Mouse (Mus musculus) neural tube, embryonic 11.5 days (tissue): ENCODE measurements around the gene Cep170. TPM values are rescaled to one million over a fixed set of nuclear protein-coding genes. Genes with fewer than 3 reads are reported as not detected.

Source experiments
- ATAC-seq: fragments of 200-750 bp; cut with Nextera tagmentation; 2 replicates; pipeline ENCODE4 v1.8.0; 2017; ENCODE audit warnings: moderate number of reproducible peaks, mild to moderate bottlenecking, moderate TSS enrichment, moderate library complexity; ENCODE audit not compliant: insufficient read depth, low FRiP score, low TSS enrichment
- DNase-seq: peaks from one replicate; pipeline ENCODE4 v3.0.0-alpha.2; 2015; ENCODE audit warnings: low spot score
- H3K27ac ChIP-seq: fragments of 300-500 bp; sonication (generic); 2 replicates; pipeline ENCODE4 v1.5.1; 2014; ENCODE audit warnings: low read depth, mild to moderate bottlenecking, low read length
- H3K27me3 ChIP-seq: fragments of 300-500 bp; sonication (generic); 2 replicates; pipeline ENCODE4 v1.6.1; 2014; ENCODE audit warnings: mild to moderate bottlenecking, low read length, mixed read lengths; ENCODE audit not compliant: control insufficient read depth, insufficient read depth
- H3K36me3 ChIP-seq: fragments of 300-500 bp; sonication (generic); 2 replicates; pipeline ENCODE4 v1.6.1; 2014; ENCODE audit warnings: mild to moderate bottlenecking, low read length, moderate library complexity, mixed read lengths; ENCODE audit not compliant: control insufficient read depth, insufficient read depth
- H3K4me1 ChIP-seq: fragments of 300-500 bp; sonication (generic); 2 replicates; pipeline ENCODE4 v1.6.1; 2014; ENCODE audit warnings: low read length, mixed read lengths; ENCODE audit not compliant: control insufficient read depth, insufficient read depth
- H3K4me2 ChIP-seq: fragments of 300-500 bp; sonication (generic); 2 replicates; pipeline ENCODE4 v1.6.1; 2014; ENCODE audit warnings: low read depth, mild to moderate bottlenecking, moderate library complexity
- H3K4me3 ChIP-seq: fragments of 300-500 bp; sonication (generic); 2 replicates; pipeline ENCODE4 v1.5.1; 2014; ENCODE audit warnings: low read depth, low read length
- H3K9ac ChIP-seq: fragments of 300-500 bp; sonication (generic); 2 replicates; pipeline ENCODE4 v1.6.1; 2014; ENCODE audit warnings: mild to moderate bottlenecking, low read length
- H3K9me3 ChIP-seq: fragments of 300-500 bp; sonication (generic); 2 replicates; pipeline ENCODE4 v1.6.1; 2016; ENCODE audit warnings: low read length; ENCODE audit not compliant: control insufficient read depth
- WGBS: fragments of 180-500 bp; shearing (Covaris S2); extraction: QIAGEN DNeasy Blood & Tissue Kit; methylation state at CpG from one replicate; pipeline ENCODE4 v1.1.7; 2014; 5-methylcytosine and 5-hydroxymethylcytosine counted together
- polyA plus RNA-seq: library from polyadenylated mRNA; unstranded; fragments of >200 nt; fragmentation: Nextera tagmentation; extraction: Ambion mirVana; gene quantifications from 2 replicates; pipeline ENCODE4 v1.2.1, GENCODE M21; 2014

The Cep170 gene
- polyA plus RNA-seq, 1 experiment from 2014 or later, result 86.6 TPM

- no peaks in the 10 kb centered on the region for H3K27me3 ChIP-seq
- DNase-seq (no peak), ATAC-seq (no peak)
- no peaks in the 10 kb centered on the region for H3K9me3 ChIP-seq
- no peak overlapping the region for H3K4me3 ChIP-seq
- 89% methylated on average over 2 of the region's 2 CpGs for WGBS
- no peak overlapping the region for H3K9ac ChIP-seq
- H3K4me1 ChIP-seq, result no peaks in the 10 kb centered on the region; the same call in 1 of the 2 replicates
- H3K27ac ChIP-seq, result no peak overlapping the region
- no peaks in the 10 kb centered on the region for H3K36me3 ChIP-seq
- H3K4me2 ChIP-seq, result no peak overlapping the region
Observed at GRCm38 (mm10) chr1:176818147-176818546, 4.3 kb upstream of the Cep170 start.

- H3K4me1 ChIP-seq, result no peaks in the 10 kb centered on the region; the same call in 1 of the 2 replicates
- H3K27ac ChIP-seq, result no peak overlapping the region
- H3K4me2 ChIP-seq, result no peak overlapping the region
- no peaks in the 10 kb centered on the region for H3K27me3 ChIP-seq
- H3K9ac ChIP-seq, result no peak overlapping the region
- ATAC-seq (no peak), DNase-seq (no peak)
- no peak overlapping the region for H3K4me3 ChIP-seq
- 90% methylated on average over 4 of the region's 4 CpGs for WGBS
- H3K9me3 ChIP-seq, result no peaks in the 10 kb centered on the region
- no peaks in the 10 kb centered on the region for H3K36me3 ChIP-seq
Observed at GRCm38 (mm10) chr1:176816728-176817127, 2.9 kb upstream of the Cep170 start.

- no peaks in the 10 kb centered on the region for H3K9me3 ChIP-seq
- peak within 1 kb of the TSS; percentile 51 for H3K4me2 ChIP-seq
- DNase-seq (peak; percentile 93), ATAC-seq (peak; percentile 93)
- WGBS, result 0% methylated on average over 25 of the region's 25 CpGs
- H3K9ac ChIP-seq, result peak within 1 kb of the TSS; percentile 96
- peak within 1 kb of the TSS; percentile 89 for H3K4me3 ChIP-seq
- H3K27me3 ChIP-seq, result no peaks in the 10 kb centered on the region
- peaks cover 3% of the 10 kb centered on the region for H3K4me1 ChIP-seq
- H3K27ac ChIP-seq, result peak within 1 kb of the TSS; percentile 99
- no peaks in the 10 kb centered on the region for H3K36me3 ChIP-seq
Observed at GRCm38 (mm10) chr1:176814591-176815062, 760 bp upstream of the Cep170 start, which contains the start of gene Sdccag8. Sdccag8 (plus strand) TSS chr1:176814660.

- WGBS, result under 1% methylated on average over 47 of the region's 75 CpGs
- ATAC-seq, result peak; percentile 60
- Histone ChIP-seq H3K4me1 (peaks cover 3% of the 10 kb centered on the region), H3K9me3 (no peaks in the 10 kb centered on the region), H3K36me3 (no peaks in the 10 kb centered on the region), H3K27me3 (no peaks in the 10 kb centered on the region), H3K9ac (peak overlapping the region; percentile 96), H3K27ac (peak overlapping the region; percentile 99), H3K4me3 (peak overlapping the region; percentile 89), H3K4me2 (peak overlapping the region; percentile 45)
- peak; percentile 80 for DNase-seq
Observed at GRCm38 (mm10) chr1:176813292-176814035, 403 bp downstream of the Cep170 start.

GRCm38 (mm10) chr1:176812491-176813291, 1.2 kb downstream of the Cep170 start:
- H3K4me1 ChIP-seq, result peaks cover 3% of the 10 kb centered on the region
- peak overlapping the region; percentile 89 for H3K4me3 ChIP-seq
- 32% methylated on average over 11 of the region's 11 CpGs for WGBS
- H3K27me3 ChIP-seq, result no peaks in the 10 kb centered on the region
- DNase-seq, result no peak
- H3K9me3 ChIP-seq, result no peaks in the 10 kb centered on the region
- peak overlapping the region; percentile 96 for H3K9ac ChIP-seq
- peak overlapping the region; percentile 99 for H3K27ac ChIP-seq
- ATAC-seq, result no peak
- peak overlapping the region; percentile 45 for H3K4me2 ChIP-seq
- H3K36me3 ChIP-seq, result no peaks in the 10 kb centered on the region

GRCm38 (mm10) chr1:176811892-176812291, 2.0 kb downstream of the Cep170 start:
- peaks cover 4% of the 10 kb centered on the region for H3K4me1 ChIP-seq
- H3K9ac ChIP-seq, result peak overlapping the region; percentile 96; the same call in 1 of the 2 replicates
- H3K4me3 ChIP-seq, result peak overlapping the region; percentile 89
- no peaks in the 10 kb centered on the region for H3K27me3 ChIP-seq
- 90% methylated on average over 3 of the region's 3 CpGs for WGBS
- DNase-seq (no peak), ATAC-seq (no peak)
- H3K4me2 ChIP-seq, result peak overlapping the region; percentile 45
- H3K36me3 ChIP-seq, result no peaks in the 10 kb centered on the region
- no peak overlapping the region for H3K27ac ChIP-seq
- H3K9me3 ChIP-seq, result no peaks in the 10 kb centered on the region

GRCm38 (mm10) chr1:176810161-176810560, 3.7 kb downstream of the Cep170 start:
- H3K9ac ChIP-seq, result no peak overlapping the region
- no peak for DNase-seq
- ATAC-seq, result no peak

GRCm38 (mm10) chr1:176800728-176801365, 13.0 kb downstream of the Cep170 start:
- no peak overlapping the region for H3K27ac ChIP-seq
- H3K9ac ChIP-seq, result no peak overlapping the region
- no peak overlapping the region for H3K4me2 ChIP-seq
- no peaks in the 10 kb centered on the region for H3K36me3 ChIP-seq
- no peaks in the 10 kb centered on the region for H3K9me3 ChIP-seq
- H3K4me1 ChIP-seq, result no peaks in the 10 kb centered on the region
- ATAC-seq (no peak), DNase-seq (peak; percentile 27)
- no peaks in the 10 kb centered on the region for H3K27me3 ChIP-seq
- WGBS, result 64% methylated on average over 2 of the region's 2 CpGs
- H3K4me3 ChIP-seq, result no peak overlapping the region

More at GRCm38 (mm10) chr1:176810161-176810560, 3.7 kb downstream of the Cep170 start:
- H3K36me3 ChIP-seq, result no peaks in the 10 kb centered on the region
- peaks cover 6% of the 10 kb centered on the region for H3K4me1 ChIP-seq
- no peak overlapping the region for H3K27ac ChIP-seq
- no peaks in the 10 kb centered on the region for H3K9me3 ChIP-seq
- no peaks in the 10 kb centered on the region for H3K27me3 ChIP-seq
- no peak overlapping the region for H3K4me3 ChIP-seq
- H3K4me2 ChIP-seq, result no peak overlapping the region
